Mouse (Mus musculus) liver, embryonic 16.5 days (tissue): ENCODE results near the gene Zbtb20. TPM values are rescaled to one million over a fixed set of nuclear protein-coding genes. Genes with fewer than 3 reads are reported as not detected.

Experiments
- ATAC-seq: fragments of 200-750 bp; cut with Nextera tagmentation; 2 replicates; pipeline ENCODE4 v1.8.0; 2017; ENCODE audit warnings: low read depth, mild to moderate bottlenecking, moderate number of reproducible peaks, moderate library complexity
- H3K27ac ChIP-seq: fragments of 300-500 bp; sonication (generic); 2 replicates; pipeline ENCODE4 v1.5.1; 2014; ENCODE audit warnings: mild to moderate bottlenecking, low read length
- H3K27me3 ChIP-seq: fragments of 300-500 bp; sonication (generic); 2 replicates; pipeline ENCODE4 v1.6.1; 2014; ENCODE audit warnings: low read depth, low read length, mixed read lengths; ENCODE audit not compliant: control insufficient read depth, insufficient read depth
- H3K36me3 ChIP-seq: fragments of 300-500 bp; sonication (generic); 2 replicates; pipeline ENCODE4 v1.6.1; 2014; ENCODE audit warnings: mild to moderate bottlenecking; ENCODE audit not compliant: control insufficient read depth, insufficient read depth
- H3K4me1 ChIP-seq: fragments of 300-500 bp; sonication (generic); 2 replicates; pipeline ENCODE4 v1.6.1; 2014; ENCODE audit warnings: low read depth, low read length, mixed read lengths; ENCODE audit not compliant: control insufficient read depth
- H3K4me2 ChIP-seq: fragments of 300-500 bp; sonication (generic); 2 replicates; pipeline ENCODE4 v1.6.1; 2014; ENCODE audit warnings: low read depth, low read length, mixed read lengths
- H3K4me3 ChIP-seq: fragments of 300-500 bp; sonication (generic); 2 replicates; pipeline ENCODE4 v1.5.1; 2014; ENCODE audit warnings: low read depth, mild to moderate bottlenecking, low read length
- H3K9ac ChIP-seq: fragments of 300-500 bp; sonication (generic); 2 replicates; pipeline ENCODE4 v1.6.1; 2014; ENCODE audit warnings: low read depth, low read length
- H3K9me3 ChIP-seq: fragments of 300-500 bp; sonication (generic); replicated peaks from 2 replicates; pipeline ENCODE4 v1.6.1; 2016; ENCODE audit warnings: low read length; ENCODE audit not compliant: control insufficient read depth
- WGBS: fragments of 180-500 bp; shearing (Covaris S2); extraction: QIAGEN DNeasy Blood & Tissue Kit; methylation state at CpG from one replicate; pipeline ENCODE4 v1.1.7; 2014; ENCODE audit not compliant: insufficient replicate concordance; 5-methylcytosine and 5-hydroxymethylcytosine counted together
- polyA plus RNA-seq: library from polyadenylated mRNA; unstranded; fragments of >200 nt; fragmentation: Nextera tagmentation; extraction: Ambion mirVana; gene quantifications from 2 replicates; pipeline ENCODE4 v1.2.1, GENCODE M21; 2015

The Zbtb20 gene
- polyA plus RNA-seq, 1 experiment from 2014 or later: 5.7 TPM

DNA sequence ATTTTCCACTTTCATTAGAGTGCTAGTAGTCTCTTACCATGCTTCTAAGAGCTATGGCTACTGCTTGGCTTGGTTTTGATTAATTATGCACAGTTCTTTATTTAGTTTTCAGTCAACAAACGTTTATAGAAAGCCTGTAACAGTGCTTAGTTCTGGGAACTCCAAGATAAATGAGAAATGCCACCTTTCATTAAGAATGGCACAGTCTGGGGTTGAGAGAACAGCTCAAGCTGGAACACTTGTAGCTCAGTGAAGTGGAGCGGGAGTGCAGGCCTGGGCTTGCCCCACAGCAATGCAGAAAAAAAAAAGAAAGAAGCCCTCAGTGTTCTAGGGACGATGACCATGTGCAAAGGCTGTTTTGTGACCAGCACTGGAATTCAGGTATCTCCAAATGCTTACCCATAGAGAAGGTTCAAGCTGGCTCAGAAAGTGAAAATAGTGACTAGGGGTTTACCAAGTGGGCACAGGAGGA, 589.7 kb downstream of the Zbtb20 start:
- Histone ChIP-seq H3K9ac (no peak overlapping the region), H3K27me3 (no peaks in the 10 kb centered on the region), H3K4me2 (no peak overlapping the region), H3K36me3 (no peaks in the 10 kb centered on the region), H3K4me3 (no peak overlapping the region), H3K9me3 (no peaks in the 10 kb centered on the region), H3K27ac (no peak overlapping the region), H3K4me1 (no peaks in the 10 kb centered on the region)
- ATAC-seq: no peak
- WGBS: 50% methylated on average over 3 of the region's 3 CpGs

DNA sequence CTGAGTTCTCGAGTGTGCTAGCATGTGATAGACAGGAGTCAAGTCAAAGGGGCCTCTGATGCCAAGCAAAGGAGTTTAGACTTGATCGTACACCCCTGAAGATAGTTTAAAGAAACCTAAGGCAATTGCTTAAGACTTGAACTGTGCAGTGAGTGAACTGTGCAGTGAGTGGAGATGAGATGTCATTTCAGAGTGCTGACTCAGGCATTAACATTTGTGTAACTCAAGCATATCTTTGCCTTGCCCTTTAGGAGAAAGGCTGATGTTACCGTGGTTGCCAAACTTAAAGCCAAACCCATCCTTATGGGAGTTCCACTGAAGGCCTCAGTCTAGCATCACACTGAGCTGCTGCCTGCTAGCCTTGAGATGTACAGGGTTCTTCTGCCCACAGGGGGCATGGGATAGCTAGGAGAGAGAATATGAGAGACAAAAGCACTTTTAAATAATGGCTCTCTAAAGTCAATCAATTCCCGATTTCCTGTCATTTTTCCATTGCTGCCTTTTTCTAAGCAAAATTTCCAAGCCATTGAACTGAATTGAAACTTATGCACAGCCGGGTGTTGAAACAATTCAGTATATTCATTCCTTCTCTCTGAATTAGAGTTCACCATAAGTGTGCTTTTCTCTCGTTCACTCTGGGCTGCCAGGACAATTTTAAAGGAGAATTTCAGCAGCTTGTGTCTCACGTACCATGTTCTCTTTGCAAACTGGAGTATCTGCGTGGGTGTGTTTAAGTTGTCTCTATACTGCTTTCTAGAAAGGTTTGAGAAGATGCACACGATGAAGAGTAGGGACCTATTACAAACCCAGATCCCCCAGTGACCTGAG, 590.5 kb downstream of the Zbtb20 start:
- H3K4me1 ChIP-seq: no peaks in the 10 kb centered on the region
- ATAC-seq: no peak
- H3K4me3 ChIP-seq: no peak overlapping the region
- H3K9ac ChIP-seq: no peak overlapping the region
- no peaks in the 10 kb centered on the region for H3K36me3 ChIP-seq
- H3K27me3 ChIP-seq: no peaks in the 10 kb centered on the region
- H3K9me3 ChIP-seq: no peaks in the 10 kb centered on the region
- WGBS: 65% methylated on average over 9 of the region's 9 CpGs
- no peak overlapping the region for H3K27ac ChIP-seq
- no peak overlapping the region for H3K4me2 ChIP-seq

DNA sequence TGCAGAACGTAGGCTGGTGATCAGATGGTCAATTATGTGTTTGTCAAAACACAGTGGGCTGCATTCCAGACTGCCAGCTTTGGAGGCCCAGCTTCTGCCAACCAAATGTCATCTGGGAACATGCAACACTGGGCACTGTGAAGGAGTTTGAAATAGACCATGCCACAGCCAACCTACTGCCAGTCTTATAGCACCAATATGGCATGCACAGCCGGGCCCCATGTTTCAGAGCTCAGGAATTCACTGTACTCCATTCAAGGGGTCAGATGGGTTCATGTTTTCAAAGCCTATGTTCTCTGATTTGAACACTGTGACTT, 591.0 kb downstream of the Zbtb20 start:
- H3K4me3 ChIP-seq: no peak overlapping the region
- ATAC-seq: no peak
- H3K27ac ChIP-seq: no peak overlapping the region
- no peaks in the 10 kb centered on the region for H3K27me3 ChIP-seq
- no peaks in the 10 kb centered on the region for H3K36me3 ChIP-seq
- H3K9ac ChIP-seq: no peak overlapping the region
- H3K4me2 ChIP-seq: no peak overlapping the region
- no peaks in the 10 kb centered on the region for H3K4me1 ChIP-seq
- no peaks in the 10 kb centered on the region for H3K9me3 ChIP-seq
- 67% methylated on average over 2 of the region's 2 CpGs for WGBS

DNA sequence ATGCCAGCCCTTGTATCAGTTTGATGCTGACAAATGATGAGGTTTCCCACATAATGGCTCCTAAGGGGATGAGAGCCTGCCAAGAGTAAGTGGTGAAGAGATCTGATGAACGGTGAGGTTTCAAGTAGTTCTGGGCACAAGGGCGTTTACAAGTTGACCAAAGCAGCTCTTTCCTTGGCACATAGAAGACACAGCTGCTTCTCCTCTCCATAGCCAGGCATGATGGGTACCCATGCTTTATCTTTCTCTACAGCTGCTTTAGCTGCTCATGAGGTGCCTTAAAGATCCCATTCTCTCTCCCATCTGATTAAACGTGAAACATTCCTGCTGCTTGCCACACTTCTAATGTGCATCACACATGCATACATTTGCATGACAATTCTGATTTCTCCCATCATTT, 595.4 kb downstream of the Zbtb20 start:
- Histone ChIP-seq H3K4me2 (no peak overlapping the region), H3K4me3 (no peak overlapping the region), H3K36me3 (no peaks in the 10 kb centered on the region), H3K4me1 (no peaks in the 10 kb centered on the region), H3K27me3 (no peaks in the 10 kb centered on the region), H3K27ac (no peak overlapping the region), H3K9me3 (no peaks in the 10 kb centered on the region), H3K9ac (no peak overlapping the region)
- no peak for ATAC-seq
- WGBS: 74% methylated on average over 3 of the region's 3 CpGs

DNA sequence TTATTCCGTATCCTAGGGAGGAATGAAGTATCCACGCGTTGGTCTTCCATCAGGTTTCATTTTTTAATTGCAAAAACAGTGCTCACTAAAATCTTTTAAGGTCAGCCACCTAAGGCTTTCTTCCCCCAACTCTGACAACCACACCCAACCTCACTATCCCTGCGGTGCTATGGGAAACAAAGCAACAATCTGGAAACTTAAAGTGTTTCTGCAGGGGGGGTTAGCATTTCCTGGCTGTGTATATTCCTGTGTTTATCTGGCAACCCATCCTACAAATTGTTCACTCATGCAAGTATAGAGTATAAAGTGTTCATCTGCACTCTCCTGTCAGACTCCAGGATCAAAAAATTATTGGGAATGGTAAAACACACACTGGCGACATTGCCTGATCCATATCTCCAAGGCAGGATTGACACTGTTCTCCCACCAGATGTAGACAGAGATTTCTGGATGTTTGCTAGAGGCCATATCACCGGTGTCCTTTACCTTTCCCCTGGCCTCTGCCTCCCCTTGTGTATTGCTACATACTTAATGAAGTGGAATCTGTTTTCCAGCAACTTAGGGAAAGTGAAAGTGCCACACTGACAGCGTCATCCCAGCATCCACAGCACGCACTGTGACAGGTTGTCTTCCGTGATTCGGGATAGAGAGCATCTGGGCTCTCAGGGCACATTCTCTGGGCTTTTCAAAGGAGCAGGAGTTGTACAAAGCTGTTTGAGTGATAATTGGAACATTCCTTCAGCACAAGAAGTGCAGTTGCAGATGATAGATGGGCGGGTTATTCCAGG, 599.5 kb downstream of the Zbtb20 start:
- Histone ChIP-seq H3K4me1 (no peaks in the 10 kb centered on the region), H3K27me3 (no peaks in the 10 kb centered on the region)

DNA sequence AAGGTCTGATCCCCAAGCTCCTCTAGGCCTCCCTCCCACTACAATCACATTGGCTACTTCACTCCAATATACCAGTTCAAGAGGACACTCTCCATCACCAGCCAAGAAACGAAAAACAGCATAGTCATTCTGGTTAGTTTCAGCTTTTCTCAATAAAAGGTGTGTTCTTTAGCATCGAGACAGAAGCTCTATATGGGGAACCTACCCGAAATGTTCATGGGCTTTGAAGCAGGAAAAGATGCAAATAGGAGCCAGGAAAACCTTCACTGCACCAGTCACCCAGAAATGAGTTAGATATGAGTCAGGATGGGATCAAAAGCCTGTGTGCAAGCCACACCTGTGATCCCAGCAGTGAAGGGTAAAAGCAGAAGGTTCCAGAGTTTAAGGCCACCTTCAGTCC, 601.2 kb downstream of the Zbtb20 start:
- Histone ChIP-seq H3K4me1 (no peaks in the 10 kb centered on the region), H3K4me2 (no peak overlapping the region), H3K27ac (no peak overlapping the region), H3K4me3 (no peak overlapping the region), H3K9me3 (no peaks in the 10 kb centered on the region), H3K36me3 (no peaks in the 10 kb centered on the region), H3K27me3 (no peaks in the 10 kb centered on the region), H3K9ac (no peak overlapping the region)
- no peak for ATAC-seq
- WGBS: 45% methylated on average over 3 of the region's 3 CpGs

More for the DNA sequence above, 599.5 kb downstream of the Zbtb20 start:
- 70% methylated on average over 11 of the region's 11 CpGs for WGBS
- ATAC-seq: no peak
- H3K9me3 ChIP-seq: no peaks in the 10 kb centered on the region
- H3K9ac ChIP-seq: no peak overlapping the region
- no peak overlapping the region for H3K4me3 ChIP-seq
- no peak overlapping the region for H3K27ac ChIP-seq
- no peaks in the 10 kb centered on the region for H3K36me3 ChIP-seq
- H3K4me2 ChIP-seq: no peak overlapping the region

DNA sequence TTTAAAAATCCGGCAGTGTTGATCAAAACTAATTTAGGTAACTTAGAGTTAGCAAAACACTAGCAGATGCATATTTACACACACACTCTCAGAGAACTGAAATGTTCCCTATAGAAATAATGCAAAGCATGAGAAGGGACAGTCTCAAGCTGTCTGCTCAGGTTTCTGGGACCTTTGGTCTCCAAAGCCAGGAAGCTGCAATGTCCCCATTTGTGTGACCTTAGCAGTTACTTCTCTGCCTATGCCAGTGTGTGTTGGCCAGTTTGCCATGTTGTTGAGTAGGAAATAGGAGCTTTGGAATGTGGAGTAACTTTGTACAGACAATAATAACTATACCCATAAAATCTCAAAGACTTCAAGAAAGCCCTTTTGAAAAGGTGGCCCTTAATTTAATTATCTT, 602.7 kb downstream of the Zbtb20 start:
- Histone ChIP-seq H3K9ac (no peak overlapping the region), H3K36me3 (no peaks in the 10 kb centered on the region), H3K4me1 (no peaks in the 10 kb centered on the region), H3K9me3 (no peaks in the 10 kb centered on the region), H3K27ac (no peak overlapping the region), H3K4me3 (no peak overlapping the region), H3K27me3 (no peaks in the 10 kb centered on the region), H3K4me2 (no peak overlapping the region)
- WGBS: 72% methylated on average over 1 of the region's 1 CpGs
- ATAC-seq: no peak

DNA sequence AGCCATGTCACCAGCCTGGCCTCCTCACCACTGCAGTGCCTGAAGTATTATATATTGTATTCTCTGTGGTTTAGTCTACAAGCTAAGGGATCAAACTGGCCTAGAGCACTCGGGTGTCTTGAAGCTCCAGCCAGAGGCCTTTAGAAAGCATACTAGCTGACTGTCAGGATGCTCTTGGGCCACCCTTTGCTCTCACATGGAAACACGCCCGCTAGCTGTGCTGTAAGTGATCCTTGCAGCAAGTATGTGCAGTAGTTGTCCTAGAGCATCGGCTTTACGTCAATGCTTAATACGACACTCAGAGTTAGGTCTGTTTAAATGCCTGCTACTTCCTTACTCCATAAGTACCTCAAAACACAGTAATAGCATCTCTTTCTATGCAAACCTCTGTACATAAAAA, 604.9 kb downstream of the Zbtb20 start:
- no peaks in the 10 kb centered on the region for H3K27me3 ChIP-seq
- ATAC-seq: no peak
- no peaks in the 10 kb centered on the region for H3K9me3 ChIP-seq
- H3K27ac ChIP-seq: no peak overlapping the region
- H3K4me2 ChIP-seq: no peak overlapping the region
- WGBS: 69% methylated on average over 6 of the region's 6 CpGs
- H3K4me1 ChIP-seq: no peaks in the 10 kb centered on the region
- H3K4me3 ChIP-seq: no peak overlapping the region
- H3K36me3 ChIP-seq: no peaks in the 10 kb centered on the region
- H3K9ac ChIP-seq: no peak overlapping the region

DNA sequence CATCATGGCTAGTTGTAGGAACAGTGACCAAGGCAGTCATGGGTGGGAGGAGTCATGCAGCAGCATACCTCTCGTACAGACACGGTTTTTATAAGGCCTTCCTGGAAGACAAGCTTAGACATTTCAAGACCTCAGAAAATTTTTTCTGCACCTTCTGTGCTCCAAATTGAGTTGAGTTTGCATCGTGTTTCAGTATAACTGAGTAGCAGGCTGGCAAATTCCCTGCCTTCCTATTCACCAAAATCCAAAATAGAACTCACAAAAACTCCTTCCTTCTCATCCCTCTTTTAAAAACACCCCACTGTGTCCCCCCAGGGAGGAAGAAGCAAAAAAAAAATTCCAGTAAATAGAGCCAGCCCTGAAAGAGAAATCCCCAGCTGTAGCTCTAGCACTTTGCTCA, 606.4 kb downstream of the Zbtb20 start:
- ATAC-seq: no peak
- H3K4me1 ChIP-seq: no peaks in the 10 kb centered on the region
- no peak overlapping the region for H3K4me3 ChIP-seq
- H3K36me3 ChIP-seq: no peaks in the 10 kb centered on the region
- H3K4me2 ChIP-seq: no peak overlapping the region
- H3K9ac ChIP-seq: no peak overlapping the region
- 43% methylated on average over 3 of the region's 3 CpGs for WGBS
- no peaks in the 10 kb centered on the region for H3K9me3 ChIP-seq
- H3K27ac ChIP-seq: no peak overlapping the region
- H3K27me3 ChIP-seq: no peaks in the 10 kb centered on the region
